Mouse (Mus musculus) gastrocnemius, postnatal 25 days (tissue): ENCODE measurements around the gene Pym1. TPM values are rescaled to one million over a fixed set of nuclear protein-coding genes. Genes with fewer than 3 reads are reported as not detected.
A peak's percentile ranks its signal among the peaks of the same experiment; 100 is the strongest.

Experiments
- DNase-seq: peaks from one replicate; pipeline ENCODE4 v3.0.0; 2022
- total RNA-seq, 2 experiments: library from RNA; stranded (reverse); gene quantifications; 1 replicate in 1 of 2; 2 replicates in 1 of 2; pipeline ENCODE4 v1.2.3; 2021

The Pym1 gene
- total RNA-seq, 2 experiments from 2014 or later = 9.8 to 10.0 TPM

- peak; percentile 62 for DNase-seq
Measured at GRCm38 (mm10) chr10:128804271-128805091, 56.8 kb downstream of the Pym1 start, which contains the start of gene Tmem198b. TSS of gene Tmem198b (minus strand) at chr10:128804370.

DNA sequence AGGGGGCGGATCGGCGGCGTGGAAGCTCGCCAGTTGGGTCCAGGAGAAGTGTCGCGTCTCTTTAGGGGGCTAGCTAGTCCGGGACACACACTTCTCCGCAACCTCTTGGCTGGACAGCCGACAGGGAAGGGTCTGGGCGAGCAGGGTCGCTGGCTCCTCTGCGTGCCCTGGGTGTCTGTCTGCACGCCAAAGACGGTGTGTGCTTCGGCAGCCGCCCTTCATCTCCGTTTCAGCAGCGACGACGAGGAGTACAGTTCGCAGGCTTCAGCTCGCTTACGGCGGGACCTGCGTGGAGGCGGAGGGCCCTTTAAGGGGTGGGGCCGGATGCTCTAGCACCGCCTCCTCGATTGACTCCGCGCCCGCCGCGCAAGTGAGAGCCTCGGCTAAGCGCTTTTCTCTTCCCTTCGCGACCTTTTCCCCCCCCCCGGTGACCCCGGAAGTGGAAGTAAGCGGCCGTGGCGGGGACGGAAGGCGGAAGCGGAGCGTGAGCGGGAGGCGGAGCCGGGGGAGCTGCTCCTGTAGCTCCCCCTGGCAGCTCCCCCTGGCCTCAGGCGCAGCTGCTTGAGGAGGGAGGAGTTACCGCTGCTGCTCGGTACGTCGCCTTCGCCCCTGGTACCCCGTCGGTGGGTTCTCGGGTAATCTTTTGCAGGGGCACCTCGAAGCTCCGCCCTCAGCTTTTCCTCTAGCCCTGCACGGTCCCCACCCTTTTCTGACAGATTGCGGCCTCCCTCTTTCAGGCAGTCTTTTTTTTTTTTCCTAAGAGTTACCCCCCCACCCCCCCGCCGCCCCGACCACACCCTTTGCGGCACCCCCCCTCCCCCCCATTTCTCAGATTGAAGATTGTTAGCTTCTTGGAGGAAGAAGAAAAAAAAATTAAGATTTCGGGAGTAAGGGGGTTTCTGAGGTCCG is 57.7 kb downstream of the Pym1 start:
- peak; percentile 98 for DNase-seq

DNA sequence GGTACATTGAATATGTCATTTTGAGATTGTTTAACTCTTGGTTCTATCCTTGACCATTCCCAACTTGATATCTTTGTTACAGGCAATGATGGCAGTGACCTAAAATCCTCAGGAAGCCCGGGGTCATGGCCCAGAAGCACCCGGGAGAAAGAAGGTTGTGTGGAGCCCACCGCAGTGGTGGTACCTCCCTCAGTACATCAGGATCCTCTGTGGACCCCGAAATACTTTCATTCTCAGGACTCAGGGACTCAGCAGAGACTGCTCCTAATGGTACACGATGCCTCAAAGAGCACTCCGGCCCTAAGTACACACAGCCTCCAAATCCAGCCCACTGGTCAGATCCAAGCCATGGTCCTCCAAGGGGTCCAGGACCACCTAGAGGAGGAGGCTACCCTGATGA is 58.4 kb downstream of the Pym1 start:
- DNase-seq = no peak

- no peak for DNase-seq
Measured at GRCm38 (mm10) chr10:128807018-128807417, 59.3 kb downstream of the Pym1 start.

Other genes starting within 250 kb of the Pym1 start
- gene Myl6b, start 249.2 kb upstream of the Pym1 start, total RNA-seq = 10 to 100 TPM; 20.3 to 38.5 TPM
- gene Esyt1, start 222.0 kb upstream of the Pym1 start, total RNA-seq = 10 to 100 TPM; 12.5 to 17.6 TPM
- gene Zc3h10, start 200.1 kb upstream of the Pym1 start, total RNA-seq = 1 to 10 TPM; 4.9 to 5.1 TPM
- gene Rpl41, start 198.6 kb upstream of the Pym1 start, total RNA-seq = 1,000 to 10,000 TPM in 1 of 2 experiments, 100 to 1,000 TPM in 1; 972 to 1,021 TPM
- gene Pa2g4, start 181.9 kb upstream of the Pym1 start, total RNA-seq = 10 to 100 TPM; 36.3 to 36.7 TPM
- 1 to 10 TPM; 3.3 to 4.3 TPM for gene Erbb3, start 158.2 kb upstream of the Pym1 start, total RNA-seq
- 100 to 1,000 TPM; 286 to 348 TPM for gene Rps26, start 121.1 kb upstream of the Pym1 start, total RNA-seq
- 1 to 10 TPM in 1 of 2 experiments, under 1 TPM in 1; 0.35 to 1.6 TPM for gene Ikzf4, start 101.9 kb upstream of the Pym1 start, total RNA-seq
- 10 to 100 TPM; 17.7 to 20.7 TPM for gene Suox, start 73.8 kb upstream of the Pym1 start, total RNA-seq
- gene Rab5b, start 51.6 kb upstream of the Pym1 start, total RNA-seq = 10 to 100 TPM; 78.9 to 80.0 TPM
- under 1 TPM; 0.41 to 0.70 TPM for gene Pmel, start 43.7 kb upstream of the Pym1 start, total RNA-seq
- 1 to 10 TPM; 3.8 to 5.3 TPM for gene Cdk2, start 42.9 kb upstream of the Pym1 start, total RNA-seq
- 1 to 10 TPM; 8.0 to 8.3 TPM for gene Dgka, start 3.0 kb upstream of the Pym1 start, total RNA-seq
- gene Mmp19, start 43.0 kb downstream of the Pym1 start, total RNA-seq = 1 to 10 TPM; 1.7 to 3.6 TPM
- 10 to 100 TPM; 20.7 to 21.5 TPM for gene Dnajc14, start 56.2 kb downstream of the Pym1 start, total RNA-seq
- gene Tmem198b, start 56.5 kb downstream of the Pym1 start, total RNA-seq = 1 to 10 TPM; 3.4 to 4.2 TPM
- gene Sarnp, start 69.4 kb downstream of the Pym1 start, total RNA-seq = 10 to 100 TPM; 26.5 to 28.4 TPM
- gene Ormdl2, start 73.8 kb downstream of the Pym1 start, total RNA-seq = 1 to 10 TPM; 3.1 to 3.7 TPM
- gene Gdf11, start 143.8 kb downstream of the Pym1 start, total RNA-seq = 1 to 10 TPM; 3.9 to 4.1 TPM
- 100 to 1,000 TPM; 103 to 142 TPM for gene Cd63, start 153.1 kb downstream of the Pym1 start, total RNA-seq
- 1 to 10 TPM; 4.3 to 4.7 TPM for gene Rdh5, start 175.0 kb downstream of the Pym1 start, total RNA-seq
- gene Bloc1s1, start 176.1 kb downstream of the Pym1 start, total RNA-seq = 100 to 1,000 TPM; 152 to 165 TPM
- 10 to 100 TPM; 63.5 to 67.3 TPM for gene Itga7, start 185.9 kb downstream of the Pym1 start, total RNA-seq
- gene Mettl7b, start 213.1 kb downstream of the Pym1 start, total RNA-seq = under 1 TPM in 1 of 2 experiments, not detected in 1; 0.23 TPM
- gene Olfr9, start 241.5 kb downstream of the Pym1 start, total RNA-seq = not detected